Mouse (Mus musculus) hindbrain, embryonic 16.5 days (tissue): ENCODE data around the gene Oosp1. TPM values are rescaled to one million over a fixed set of nuclear protein-coding genes. Genes with fewer than 3 reads are reported as not detected.

Experiments
- ATAC-seq: fragments of 200-750 bp; cut with Nextera tagmentation; 2 replicates; pipeline ENCODE4 v1.8.0; 2017; ENCODE audit warnings: moderate TSS enrichment, moderate library complexity
- H3K27ac ChIP-seq: fragments of 300-500 bp; sonication (generic); 2 replicates; pipeline ENCODE4 v1.5.1; 2014; ENCODE audit warnings: low read depth, mild to moderate bottlenecking, control low read depth, low read length, moderate library complexity
- H3K27me3 ChIP-seq: fragments of 300-500 bp; sonication (generic); replicated peaks from 2 replicates; pipeline ENCODE4 v1.6.1; 2014; ENCODE audit warnings: low read length; ENCODE audit not compliant: control insufficient read depth, insufficient read depth
- H3K36me3 ChIP-seq: fragments of 300-500 bp; sonication (generic); 2 replicates; pipeline ENCODE4 v1.6.1; 2014; ENCODE audit warnings: mild to moderate bottlenecking, low read length, moderate library complexity, mixed read lengths; ENCODE audit not compliant: control insufficient read depth, insufficient read depth
- H3K4me1 ChIP-seq: fragments of 300-500 bp; sonication (generic); 2 replicates; pipeline ENCODE4 v1.6.1; 2014; ENCODE audit warnings: low read depth, low read length; ENCODE audit not compliant: control insufficient read depth, insufficient read depth
- H3K4me2 ChIP-seq: fragments of 300-500 bp; sonication (generic); 2 replicates; pipeline ENCODE4 v1.6.1; 2014; ENCODE audit warnings: mild to moderate bottlenecking, low read length, control low read depth, moderate library complexity
- H3K4me3 ChIP-seq: fragments of 300-500 bp; sonication (generic); 2 replicates; pipeline ENCODE4 v1.5.1; 2014; ENCODE audit warnings: mild to moderate bottlenecking, low read length, control low read depth, moderate library complexity
- H3K9ac ChIP-seq: fragments of 300-500 bp; sonication (generic); 2 replicates; pipeline ENCODE4 v1.6.1; 2014; ENCODE audit warnings: low read depth, mild to moderate bottlenecking, control low read depth, low read length, moderate library complexity
- H3K9me3 ChIP-seq: fragments of 300-500 bp; sonication (generic); 2 replicates; pipeline ENCODE4 v1.6.1; 2014; ENCODE audit warnings: mild to moderate bottlenecking, low read length, moderate library complexity; ENCODE audit not compliant: control insufficient read depth
- WGBS: fragments of 180-500 bp; shearing (Covaris S2); extraction: QIAGEN DNeasy Blood & Tissue Kit; methylation state at CpG from one replicate; pipeline ENCODE4 v1.1.7; 2014; 5-methylcytosine and 5-hydroxymethylcytosine counted together
- polyA plus RNA-seq: library from polyadenylated mRNA; unstranded; fragments of >200 nt; fragmentation: Nextera tagmentation; extraction: Ambion mirVana; gene quantifications from 2 replicates; pipeline ENCODE4 v1.2.1, GENCODE M21; 2015

Oosp1 gene
- not detected in 2 replicates for polyA plus RNA-seq

DNA sequence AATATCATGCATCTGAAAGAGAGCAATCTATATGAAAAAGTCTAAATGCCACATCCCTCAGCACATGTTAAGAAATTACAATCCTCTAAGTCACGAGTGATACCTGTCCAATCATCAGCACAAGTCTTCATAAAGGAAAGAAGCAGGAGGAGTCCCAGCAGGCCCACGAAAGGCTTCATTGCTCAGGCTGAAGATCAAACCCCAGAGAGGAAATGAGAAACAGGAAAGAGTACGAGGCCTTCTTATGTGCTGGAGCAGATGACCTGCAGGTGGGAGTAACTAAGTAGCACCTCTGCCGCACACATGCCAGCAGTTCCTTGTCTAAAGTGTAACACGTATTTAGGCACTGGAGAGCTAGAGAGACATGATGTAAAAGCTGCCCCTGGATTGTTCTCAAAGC lies at the start of gene Oosp1:
TSS of gene Oosp1 (minus strand) at position 312 of the 400 bp plus-strand sequence.
- no peak for ATAC-seq
- WGBS = 80% methylated on average over 5 of the region's 5 CpGs
- H3K36me3 ChIP-seq = no peaks in the 10 kb centered on the region
- H3K9ac ChIP-seq = no peak within 1 kb of the TSS
- no peak within 1 kb of the TSS for H3K4me2 ChIP-seq
- no peak within 1 kb of the TSS for H3K4me3 ChIP-seq
- no peak within 1 kb of the TSS for H3K27ac ChIP-seq
- no peaks in the 10 kb centered on the region for H3K4me1 ChIP-seq
- no peaks in the 10 kb centered on the region for H3K27me3 ChIP-seq
- H3K9me3 ChIP-seq = no peaks in the 10 kb centered on the region

DNA sequence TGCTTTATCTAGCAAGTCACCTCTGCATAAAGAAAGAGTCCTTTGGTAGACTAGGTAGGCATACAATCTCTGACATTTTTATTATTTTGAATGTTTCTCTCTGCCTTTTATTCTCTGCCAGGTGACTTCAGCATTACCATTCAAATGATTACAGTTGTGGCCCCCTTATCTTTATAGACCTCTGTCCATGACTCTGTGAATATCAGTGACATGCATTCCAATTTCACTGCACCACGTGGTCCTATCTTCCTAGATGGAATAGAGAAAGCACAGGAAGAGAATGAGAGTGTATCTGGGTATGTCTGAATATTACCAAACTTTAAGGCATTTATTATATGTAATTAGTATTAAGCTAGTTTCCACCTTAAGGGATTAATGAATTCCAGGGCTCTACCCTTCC lies 45.5 kb upstream of the Oosp1 start:
- Histone ChIP-seq H3K4me3 (no peak overlapping the region), H3K27ac (no peak overlapping the region), H3K4me1 (no peaks in the 10 kb centered on the region), H3K27me3 (no peaks in the 10 kb centered on the region), H3K4me2 (no peak overlapping the region), H3K9ac (no peak overlapping the region), H3K9me3 (no peaks in the 10 kb centered on the region), H3K36me3 (no peaks in the 10 kb centered on the region)
- WGBS = 57% methylated on average over 1 of the region's 1 CpGs
- ATAC-seq = no peak

DNA sequence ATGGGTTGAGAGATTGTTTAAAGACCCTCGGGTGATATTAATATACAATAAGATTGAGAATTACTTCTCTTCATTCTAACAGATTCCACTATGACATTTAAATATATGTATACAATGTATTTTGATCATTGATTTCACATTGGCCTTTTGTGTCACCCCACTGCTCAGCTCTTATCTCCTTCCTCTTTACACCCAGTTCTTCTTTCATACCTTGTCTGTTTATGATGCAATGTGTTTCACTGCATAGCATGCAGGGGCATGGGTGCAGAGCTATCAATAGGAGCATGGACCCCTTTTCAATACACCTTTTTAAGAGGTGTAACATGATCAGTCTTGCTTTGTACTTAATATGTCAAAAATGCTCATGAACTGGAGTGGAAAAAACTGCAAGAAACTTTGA lies 39.3 kb upstream of the Oosp1 start:
- WGBS = 91% methylated on average over 1 of the region's 1 CpGs
- Histone ChIP-seq H3K9ac (no peak overlapping the region), H3K27me3 (no peaks in the 10 kb centered on the region), H3K36me3 (no peaks in the 10 kb centered on the region), H3K4me1 (no peaks in the 10 kb centered on the region), H3K9me3 (no peaks in the 10 kb centered on the region), H3K4me2 (no peak overlapping the region), H3K27ac (no peak overlapping the region), H3K4me3 (no peak overlapping the region)
- no peak for ATAC-seq

DNA sequence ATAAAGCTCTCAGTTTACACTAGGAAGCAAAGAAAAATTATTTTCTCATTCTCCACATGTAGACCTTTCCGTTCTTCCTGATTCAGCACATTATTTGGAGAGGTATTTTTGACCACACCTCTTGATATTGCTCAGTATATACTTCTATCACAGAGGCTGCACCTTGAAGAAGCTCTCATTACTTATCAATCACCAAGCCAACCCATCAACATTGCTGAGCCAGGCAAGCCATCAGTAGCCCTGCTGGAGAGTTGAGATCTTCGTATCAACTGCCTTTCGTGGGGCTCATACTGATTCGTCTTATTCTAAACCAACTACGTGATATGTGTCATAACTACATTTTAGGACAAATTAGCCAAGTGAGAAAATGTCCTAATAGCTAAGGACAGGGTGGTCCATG lies 36.4 kb upstream of the Oosp1 start:
- Histone ChIP-seq H3K9ac (no peak overlapping the region), H3K9me3 (no peaks in the 10 kb centered on the region), H3K4me3 (no peak overlapping the region), H3K4me1 (no peaks in the 10 kb centered on the region), H3K27me3 (no peaks in the 10 kb centered on the region), H3K36me3 (no peaks in the 10 kb centered on the region), H3K4me2 (no peak overlapping the region), H3K27ac (no peak overlapping the region)
- 94% methylated on average over 5 of the region's 5 CpGs for WGBS
- ATAC-seq = no peak

DNA sequence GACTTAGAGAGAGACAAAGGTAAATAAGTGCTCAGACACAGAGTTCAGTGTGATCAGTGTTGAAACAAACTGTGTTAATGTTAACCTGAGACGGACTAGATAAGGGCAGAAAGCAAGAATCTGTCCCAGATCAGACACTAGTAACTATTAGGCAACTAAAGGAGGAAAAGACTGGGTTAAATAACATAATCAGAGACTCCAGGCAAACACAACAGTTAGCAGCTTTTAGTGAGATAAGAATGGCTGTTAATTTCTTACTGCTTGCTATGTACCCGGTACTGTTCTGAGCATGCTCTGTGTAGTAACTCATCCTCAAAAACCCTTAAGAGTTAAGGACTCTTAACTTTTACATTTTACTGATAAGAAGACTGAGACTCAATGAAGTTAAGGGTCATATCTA lies 35.0 kb upstream of the Oosp1 start:
- H3K4me1 ChIP-seq = no peaks in the 10 kb centered on the region
- H3K9me3 ChIP-seq = no peaks in the 10 kb centered on the region
- no peaks in the 10 kb centered on the region for H3K36me3 ChIP-seq
- WGBS = 86% methylated on average over 2 of the region's 2 CpGs
- no peaks in the 10 kb centered on the region for H3K27me3 ChIP-seq
- no peak overlapping the region for H3K27ac ChIP-seq
- ATAC-seq = no peak
- no peak overlapping the region for H3K4me2 ChIP-seq
- H3K4me3 ChIP-seq = no peak overlapping the region
- H3K9ac ChIP-seq = no peak overlapping the region

DNA sequence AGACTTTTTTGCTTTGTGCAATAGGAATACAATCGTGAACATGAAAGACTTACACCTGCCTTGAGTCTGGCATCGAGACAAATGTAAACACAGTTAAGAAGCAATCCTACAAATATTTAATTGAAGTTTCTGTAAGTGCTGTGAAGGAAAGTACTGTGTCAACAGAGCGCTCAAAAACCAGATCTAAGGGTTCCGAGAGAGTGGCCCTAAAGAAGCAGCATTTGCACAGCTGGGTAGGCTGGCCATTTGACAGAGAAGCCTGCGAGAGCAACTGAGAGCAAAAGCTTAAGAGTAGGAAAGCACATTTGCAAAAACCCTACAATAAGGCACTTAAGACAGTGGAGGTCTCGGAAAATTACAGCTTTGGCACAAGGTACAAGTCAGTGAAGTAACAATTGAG lies 33.3 kb upstream of the Oosp1 start:
- no peak overlapping the region for H3K4me2 ChIP-seq
- no peak overlapping the region for H3K27ac ChIP-seq
- no peaks in the 10 kb centered on the region for H3K9me3 ChIP-seq
- H3K27me3 ChIP-seq = no peaks in the 10 kb centered on the region
- WGBS = 87% methylated on average over 6 of the region's 6 CpGs
- H3K4me3 ChIP-seq = no peak overlapping the region
- H3K9ac ChIP-seq = no peak overlapping the region
- ATAC-seq = no peak
- no peaks in the 10 kb centered on the region for H3K4me1 ChIP-seq
- H3K36me3 ChIP-seq = no peaks in the 10 kb centered on the region

DNA sequence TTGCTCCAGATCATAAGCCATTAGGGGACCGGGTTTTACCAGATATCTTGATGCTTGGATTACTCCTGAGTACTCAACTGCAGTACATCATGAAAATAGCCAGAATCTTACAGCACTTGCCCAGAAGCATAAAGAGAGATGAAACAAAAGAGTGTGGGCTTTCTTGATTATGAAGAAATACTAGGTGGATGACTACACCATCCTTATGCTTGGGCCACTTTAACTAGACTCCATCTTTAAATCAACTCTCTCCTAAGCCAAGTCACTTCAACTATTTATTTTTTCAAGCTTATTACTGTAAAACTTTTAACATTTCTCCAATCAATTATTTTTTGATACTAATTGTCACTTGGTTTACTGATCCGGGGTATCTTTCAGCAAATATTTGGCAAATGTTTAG lies 32.9 kb upstream of the Oosp1 start:
- no peaks in the 10 kb centered on the region for H3K9me3 ChIP-seq
- H3K4me3 ChIP-seq = no peak overlapping the region
- H3K27me3 ChIP-seq = no peaks in the 10 kb centered on the region
- 93% methylated on average over 2 of the region's 2 CpGs for WGBS
- H3K4me2 ChIP-seq = no peak overlapping the region
- H3K27ac ChIP-seq = no peak overlapping the region
- no peak overlapping the region for H3K9ac ChIP-seq
- no peaks in the 10 kb centered on the region for H3K4me1 ChIP-seq
- H3K36me3 ChIP-seq = no peaks in the 10 kb centered on the region
- ATAC-seq = no peak

DNA sequence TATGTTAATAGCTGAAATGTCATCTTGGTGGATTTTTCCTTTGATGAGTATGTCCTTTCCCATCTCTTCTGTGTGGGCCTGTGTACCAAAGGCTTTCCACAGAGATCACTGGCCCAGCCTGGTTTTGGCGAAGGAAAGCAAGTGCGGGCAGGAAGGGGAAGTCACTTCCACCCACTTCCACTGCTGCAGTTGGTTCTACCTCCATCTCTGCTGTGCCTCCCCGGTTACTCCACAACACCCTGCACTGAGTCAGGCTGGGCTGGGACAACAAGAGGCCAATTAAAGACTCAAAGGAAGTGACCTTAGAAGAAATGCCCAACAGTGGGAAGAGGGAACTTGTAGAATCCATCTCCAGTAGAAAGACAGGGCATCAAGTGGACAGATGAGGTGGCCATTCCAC lies 29.1 kb upstream of the Oosp1 start:
- WGBS = 93% methylated on average over 3 of the region's 3 CpGs
- no peak for ATAC-seq
- no peak overlapping the region for H3K4me2 ChIP-seq
- H3K4me3 ChIP-seq = no peak overlapping the region
- H3K27me3 ChIP-seq = no peaks in the 10 kb centered on the region
- H3K9me3 ChIP-seq = no peaks in the 10 kb centered on the region
- H3K4me1 ChIP-seq = no peaks in the 10 kb centered on the region
- no peak overlapping the region for H3K27ac ChIP-seq
- no peaks in the 10 kb centered on the region for H3K36me3 ChIP-seq
- no peak overlapping the region for H3K9ac ChIP-seq

DNA sequence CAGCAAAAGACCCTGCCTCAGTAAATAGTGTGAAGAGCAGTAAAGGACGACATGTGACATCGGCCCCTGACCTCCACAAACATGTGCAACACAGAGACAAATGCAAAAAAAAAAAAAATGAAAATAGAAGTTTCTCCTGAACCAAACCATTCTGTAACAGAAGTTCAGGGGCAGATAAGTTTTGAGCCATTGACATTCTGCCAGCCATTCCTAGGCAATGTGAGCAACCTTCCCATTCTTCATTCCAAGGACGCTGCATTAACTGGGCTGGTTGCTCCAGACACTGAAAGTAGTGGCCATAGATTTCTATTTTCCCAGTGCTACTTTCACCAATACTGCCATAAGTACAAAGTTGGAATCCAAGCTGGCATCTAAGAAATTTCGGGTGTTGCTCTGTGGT lies 21.5 kb upstream of the Oosp1 start:
- Histone ChIP-seq H3K36me3 (no peaks in the 10 kb centered on the region), H3K4me3 (no peak overlapping the region), H3K9ac (no peak overlapping the region), H3K27ac (no peak overlapping the region), H3K27me3 (no peaks in the 10 kb centered on the region), H3K9me3 (no peaks in the 10 kb centered on the region), H3K4me2 (no peak overlapping the region), H3K4me1 (no peaks in the 10 kb centered on the region)
- no peak for ATAC-seq
- WGBS = 88% methylated on average over 4 of the region's 4 CpGs

DNA sequence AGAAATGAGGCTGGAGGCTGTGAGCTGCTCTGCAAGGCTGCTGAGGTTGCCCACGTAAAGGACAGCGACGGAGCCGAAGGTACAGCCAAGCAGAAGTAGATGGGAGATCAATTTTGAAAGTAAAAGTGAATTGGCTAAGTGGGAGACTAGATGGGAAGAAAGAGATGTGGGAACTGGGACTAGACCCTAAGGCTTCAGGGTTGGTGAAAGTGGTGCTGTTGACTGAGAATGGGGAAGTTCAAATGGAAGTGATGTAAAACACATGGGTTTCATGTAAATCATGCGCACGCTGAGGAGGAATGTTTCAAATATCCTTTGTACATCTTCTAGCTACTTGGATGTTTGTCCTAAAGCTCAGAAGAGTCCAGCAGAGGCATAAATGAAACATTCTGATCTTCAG lies 7.4 kb upstream of the Oosp1 start:
- H3K4me3 ChIP-seq = no peak overlapping the region
- no peaks in the 10 kb centered on the region for H3K9me3 ChIP-seq
- H3K4me2 ChIP-seq = no peak overlapping the region
- H3K36me3 ChIP-seq = no peaks in the 10 kb centered on the region
- ATAC-seq = no peak
- 94% methylated on average over 6 of the region's 6 CpGs for WGBS
- no peak overlapping the region for H3K27ac ChIP-seq
- no peak overlapping the region for H3K9ac ChIP-seq
- no peaks in the 10 kb centered on the region for H3K4me1 ChIP-seq
- no peaks in the 10 kb centered on the region for H3K27me3 ChIP-seq
